In the genomic region with DNA sequence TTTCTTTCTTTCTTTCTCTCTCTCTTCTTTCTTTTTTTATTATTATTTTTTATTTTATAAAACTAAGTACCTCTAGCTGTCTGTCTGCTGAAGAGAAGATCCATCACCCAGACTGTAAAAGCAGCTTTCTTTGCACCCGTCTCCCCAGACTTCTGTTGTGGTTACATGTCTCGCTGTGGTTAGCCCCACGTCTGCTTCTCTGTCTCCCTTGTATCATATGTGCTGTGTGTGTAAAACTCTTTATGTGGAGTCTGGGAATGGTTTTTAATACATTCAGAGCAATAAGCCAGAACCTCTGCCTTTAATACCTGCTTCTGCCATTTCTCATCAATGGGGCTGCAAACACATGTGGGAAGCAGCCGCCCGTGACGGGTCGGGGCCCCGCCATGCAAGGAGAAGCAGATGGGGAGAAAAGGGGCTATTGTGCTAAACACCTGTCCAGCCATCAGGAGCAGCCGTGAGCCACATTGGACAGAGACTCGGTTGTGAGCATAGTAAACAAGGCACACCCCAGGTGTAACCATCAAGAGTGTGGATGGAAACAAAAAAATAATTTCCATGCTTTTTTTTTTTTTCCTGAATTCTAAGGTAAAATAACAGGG, we compare ENCODE assay signal across 12 mouse cellular contexts.
DNase-seq lines count a peak whose midpoint lies in the region; ATAC-seq and TF ChIP-seq lines count a peak whose summit lies in the region.
"Had no signal": no experiment of that assay in that cellular context is flagged by ENCODE, and none has a peak within 500 bp of the region (broad histone marks: within the 10 kb centered on the region; RNA-seq: fewer than 3 reads in every experiment).

No protein-coding gene starts in this region.

- H3K36me3 ChIP-seq in midbrain, embryonic 12.5 days = no peaks in the 10 kb centered on the region
- H3K36me3 ChIP-seq in midbrain, postnatal 0 days (ENCODE audit: insufficient read depth, low read length) = no peaks in the 10 kb centered on the region
- H3K36me3 ChIP-seq in splenic B cell, adult 2 months (ENCODE audit: control insufficient read depth, insufficient read depth, low read length, poor library complexity, severe bottlenecking) = no peaks in the 10 kb centered on the region
- H3K36me3 ChIP-seq: heart, embryonic 12.5 days had no signal

- H3K4me2 ChIP-seq in midbrain, embryonic 12.5 days (replicated peaks) = no peak overlapping the region
- no peak overlapping the region for H3K4me2 ChIP-seq in midbrain, postnatal 0 days (ENCODE audit: low read depth, low read length, poor library complexity, severe bottlenecking)
- H3K4me2 ChIP-seq: heart, embryonic 12.5 days had no signal

- H3K9ac ChIP-seq in midbrain, embryonic 12.5 days (replicated peaks) = no peak overlapping the region
- H3K9ac ChIP-seq in midbrain, postnatal 0 days (replicated peaks; ENCODE audit: low read length, poor library complexity, severe bottlenecking) = no peak overlapping the region
- H3K9ac ChIP-seq: heart, embryonic 12.5 days had no signal

- 71% methylated on average over 10 of the region's 10 CpGs for WGBS in midbrain, embryonic 12.5 days
- WGBS in midbrain, postnatal 0 days = 65% methylated on average over 10 of the region's 10 CpGs

- no peak for TF ChIP-seq CTCF in midbrain, postnatal 0 days (IDR thresholded peaks at IDR 0.05)

- H3K9me3 ChIP-seq in midbrain, embryonic 12.5 days = no peaks in the 10 kb centered on the region
- H3K9me3 ChIP-seq in midbrain, postnatal 0 days (ENCODE audit: low read length) = no peaks in the 10 kb centered on the region
- H3K9me3 ChIP-seq: heart, embryonic 12.5 days had no signal

- no peaks in the 10 kb centered on the region; the same call in 1 of the 2 replicates for H3K4me1 ChIP-seq in midbrain, embryonic 12.5 days
- no peaks in the 10 kb centered on the region for H3K4me1 ChIP-seq in midbrain, postnatal 0 days (ENCODE audit: insufficient read depth, low read length)

- DNase-seq in midbrain, postnatal 0 days (ENCODE audit: low spot score) = no peak
- peak; percentile 5 for DNase-seq in splenic B cell, adult 2 months (ENCODE audit: low read depth, low spot score)
- no peak for DNase-seq in urinary bladder, postnatal 10 days (ENCODE audit: low spot score)
- DNase-seq in adrenal gland, adult 2 months = no peak
- DNase-seq: cerebellum, postnatal 14 days had no signal

- H3K27me3 ChIP-seq in midbrain, embryonic 12.5 days = no peaks in the 10 kb centered on the region
- no peaks in the 10 kb centered on the region for H3K27me3 ChIP-seq in midbrain, postnatal 0 days (ENCODE audit: insufficient read depth, low read length)
- no peaks in the 10 kb centered on the region for H3K27me3 ChIP-seq in splenic B cell, adult 2 months (ENCODE audit: control insufficient read depth, insufficient read depth, low read length, poor library complexity, severe bottlenecking)
- H3K27me3 ChIP-seq: heart, embryonic 12.5 days had no signal

- peak; percentile 42; the same call in 1 of the 2 replicates for ATAC-seq in midbrain, embryonic 12.5 days (ENCODE audit: low FRiP score, low read depth)
- ATAC-seq in midbrain, postnatal 0 days (ENCODE audit: low FRiP score) = no peak
- ATAC-seq in activated CD4-positive, CD25-positive, alpha-beta regulatory T cell, adult 4 months = peak; percentile 29
- ATAC-seq in inflammation-experienced regulatory T-cells, adult 6 months = peak; percentile 44
- no peak for ATAC-seq in megakaryocyte, adult 5-6 weeks (ENCODE audit: poor library complexity, severe bottlenecking)
- ATAC-seq: intestine, postnatal 0 days; lung, postnatal 0 days had no signal

- H3K4me3 ChIP-seq in midbrain, embryonic 12.5 days = no peak overlapping the region
- no peak overlapping the region for H3K4me3 ChIP-seq in midbrain, postnatal 0 days (ENCODE audit: low read depth, low read length)
- H3K4me3 ChIP-seq: heart, embryonic 12.5 days had no signal

- no peak overlapping the region for H3K27ac ChIP-seq in midbrain, embryonic 12.5 days (replicated peaks)
- no peak overlapping the region for H3K27ac ChIP-seq in midbrain, postnatal 0 days (ENCODE audit: low read depth, low read length)

Comparison
In these comparisons a context has a peak if more than half of its experiments do, and no peak if none do; other contexts are left out.
1. ATAC-seq: peak in midbrain, embryonic 12.5 days (single experiment), activated CD4-positive, CD25-positive, alpha-beta regulatory T cell, adult 4 months (single experiment) and inflammation-experienced regulatory T-cells, adult 6 months (single experiment); none in midbrain, postnatal 0 days (single experiment) and megakaryocyte, adult 5-6 weeks (single experiment).